Mouse (Mus musculus): ENCODE measurements around the gene Chga.

- TF ChIP-seq POLR2A (IDR thresholded peaks at IDR 0.05; ENCODE audit: borderline replicate concordance, insufficient read depth, low read length) (no peak), CTCF (IDR thresholded peaks at IDR 0.05; ENCODE audit: borderline replicate concordance, insufficient read depth, low read depth, low read length) (no peak)
These were observed 38.6 kb upstream of the Chga start for GRCm38 (mm10) chr12:102516151-102516550.

All from cerebellum, adult 2 months (tissue).